Mouse (Mus musculus): ENCODE measurements at regions not wholly inside any gene's neighbourhood (a gene's known extent, or its start where the extent isn't known, plus 50 kb on each side); places are given as distances from the start of the nearest gene placed in this dataset.

- no peaks in the 10 kb centered on the region for H3K27me3 ChIP-seq (replicated peaks)
- no peak overlapping the region for H3K4me2 ChIP-seq
- H3K27ac ChIP-seq, result no peak overlapping the region
- H3K36me3 ChIP-seq, result no peaks in the 10 kb centered on the region
- ATAC-seq, result no peak
- WGBS (ENCODE audit: insufficient replicate concordance), result 52% methylated on average over 8 of the region's 8 CpGs
- no peak overlapping the region for H3K9ac ChIP-seq
- no peak overlapping the region for H3K4me3 ChIP-seq
- no peaks in the 10 kb centered on the region for H3K4me1 ChIP-seq
- H3K9me3 ChIP-seq (replicated peaks), result no peaks in the 10 kb centered on the region
Measured at GRCm38 (mm10) chr13:70178073-70178491, 375.9 kb downstream of the Med10 start.

DNA sequence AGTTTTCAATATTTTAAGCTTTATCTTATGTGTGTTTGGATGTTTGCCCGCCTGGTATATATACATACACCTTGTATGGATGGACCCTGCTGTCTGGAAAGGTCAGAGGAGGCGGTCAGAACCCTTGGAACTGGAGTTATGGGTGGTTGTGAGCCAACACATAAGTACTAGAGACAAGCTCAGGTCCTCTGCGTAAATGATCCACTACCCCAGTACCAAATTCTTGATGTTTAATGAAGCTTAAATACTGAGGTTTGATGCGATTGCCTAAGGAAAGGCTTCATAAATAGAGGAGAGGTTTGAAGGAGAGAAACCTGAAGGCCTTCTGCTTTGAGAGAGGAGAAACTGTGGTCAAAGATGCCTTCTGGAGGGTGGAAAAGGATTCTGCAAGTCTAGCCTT is 388.8 kb downstream of the Med10 start:
- no peaks in the 10 kb centered on the region for H3K4me1 ChIP-seq
- ATAC-seq, result no peak
- no peak overlapping the region for H3K4me3 ChIP-seq
- no peak overlapping the region for H3K9ac ChIP-seq
- H3K36me3 ChIP-seq, result no peaks in the 10 kb centered on the region
- no peak overlapping the region for H3K27ac ChIP-seq
- H3K4me2 ChIP-seq, result no peak overlapping the region
- WGBS (ENCODE audit: insufficient replicate concordance), result 63% methylated on average over 4 of the region's 4 CpGs
- H3K27me3 ChIP-seq (replicated peaks), result no peaks in the 10 kb centered on the region
- H3K9me3 ChIP-seq (replicated peaks), result 0 out of 2 replicates have a peak, but pooled peaks cover 3% of the 10 kb centered on the region

- WGBS (ENCODE audit: insufficient replicate concordance), result 74% methylated on average over 13 of the region's 13 CpGs
- Histone ChIP-seq H3K27me3 (replicated peaks) (no peaks in the 10 kb centered on the region), H3K4me2 (no peak overlapping the region), H3K27ac (no peak overlapping the region), H3K4me3 (no peak overlapping the region), H3K9me3 (replicated peaks) (0 out of 2 replicates have a peak, but pooled peaks cover 3% of the 10 kb centered on the region), H3K9ac (no peak overlapping the region), H3K4me1 (no peaks in the 10 kb centered on the region), H3K36me3 (no peaks in the 10 kb centered on the region)
- no peak for ATAC-seq
Measured at GRCm38 (mm10) chr13:70192101-70193025, 390.2 kb downstream of the Med10 start.

GRCm38 (mm10) chr13:70193270-70193669 is 391.1 kb downstream of the Med10 start:
- H3K4me1 ChIP-seq, result no peaks in the 10 kb centered on the region
- H3K4me3 ChIP-seq, result no peak overlapping the region
- ATAC-seq, result no peak
- H3K9me3 ChIP-seq (replicated peaks), result 0 out of 2 replicates have a peak, but pooled peaks cover 3% of the 10 kb centered on the region
- no peak overlapping the region for H3K9ac ChIP-seq
- 78% methylated on average over 9 of the region's 9 CpGs for WGBS (ENCODE audit: insufficient replicate concordance)
- no peaks in the 10 kb centered on the region for H3K27me3 ChIP-seq (replicated peaks)
- no peak overlapping the region for H3K4me2 ChIP-seq
- no peak overlapping the region for H3K27ac ChIP-seq
- H3K36me3 ChIP-seq, result no peaks in the 10 kb centered on the region

GRCm38 (mm10) chr13:70195854-70196253 is 393.7 kb downstream of the Med10 start:
- Histone ChIP-seq H3K9ac (no peak overlapping the region), H3K27me3 (replicated peaks) (no peaks in the 10 kb centered on the region), H3K36me3 (no peaks in the 10 kb centered on the region), H3K4me1 (no peaks in the 10 kb centered on the region), H3K4me3 (no peak overlapping the region), H3K9me3 (replicated peaks) (no peaks in the 10 kb centered on the region), H3K27ac (no peak overlapping the region), H3K4me2 (no peak overlapping the region)
- 75% methylated on average over 4 of the region's 4 CpGs for WGBS (ENCODE audit: insufficient replicate concordance)
- ATAC-seq, result no peak

- Histone ChIP-seq H3K27me3 (replicated peaks) (no peaks in the 10 kb centered on the region), H3K4me3 (no peak overlapping the region), H3K9me3 (replicated peaks) (no peaks in the 10 kb centered on the region), H3K4me2 (no peak overlapping the region), H3K9ac (no peak overlapping the region), H3K4me1 (no peaks in the 10 kb centered on the region), H3K27ac (no peak overlapping the region), H3K36me3 (no peaks in the 10 kb centered on the region)
- no peak for ATAC-seq
- 67% methylated on average over 4 of the region's 4 CpGs for WGBS (ENCODE audit: insufficient replicate concordance)
Measured at GRCm38 (mm10) chr13:70198638-70199037, 396.4 kb downstream of the Med10 start.

GRCm38 (mm10) chr13:70199087-70199486 is 396.9 kb downstream of the Med10 start:
- WGBS (ENCODE audit: insufficient replicate concordance), result 61% methylated on average over 1 of the region's 1 CpGs
- no peak overlapping the region for H3K9ac ChIP-seq
- H3K27ac ChIP-seq, result no peak overlapping the region
- H3K36me3 ChIP-seq, result no peaks in the 10 kb centered on the region
- no peaks in the 10 kb centered on the region for H3K4me1 ChIP-seq
- H3K4me2 ChIP-seq, result no peak overlapping the region
- H3K9me3 ChIP-seq (replicated peaks), result no peaks in the 10 kb centered on the region
- H3K4me3 ChIP-seq, result no peak overlapping the region
- ATAC-seq, result no peak
- no peaks in the 10 kb centered on the region for H3K27me3 ChIP-seq (replicated peaks)

- ATAC-seq, result no peak
- Histone ChIP-seq H3K27me3 (replicated peaks) (no peaks in the 10 kb centered on the region), H3K9me3 (replicated peaks) (no peaks in the 10 kb centered on the region), H3K9ac (no peak overlapping the region), H3K36me3 (no peaks in the 10 kb centered on the region), H3K4me1 (no peaks in the 10 kb centered on the region), H3K4me3 (no peak overlapping the region), H3K27ac (no peak overlapping the region), H3K4me2 (no peak overlapping the region)
- WGBS (ENCODE audit: insufficient replicate concordance), result 52% methylated on average over 7 of the region's 7 CpGs
Measured at GRCm38 (mm10) chr13:70205334-70205733, 403.1 kb downstream of the Med10 start.

GRCm38 (mm10) chr13:70210158-70210557 is 408.0 kb downstream of the Med10 start:
- Histone ChIP-seq H3K27ac (no peak overlapping the region), H3K36me3 (no peaks in the 10 kb centered on the region), H3K27me3 (replicated peaks) (no peaks in the 10 kb centered on the region), H3K4me1 (no peaks in the 10 kb centered on the region), H3K4me3 (no peak overlapping the region), H3K9ac (no peak overlapping the region), H3K4me2 (no peak overlapping the region), H3K9me3 (replicated peaks) (no peaks in the 10 kb centered on the region)
- no peak for ATAC-seq
- WGBS (ENCODE audit: insufficient replicate concordance), result 55% methylated on average over 3 of the region's 3 CpGs

GRCm38 (mm10) chr13:70213017-70213416 is 410.8 kb downstream of the Med10 start:
- H3K27ac ChIP-seq, result no peak overlapping the region
- H3K9ac ChIP-seq, result no peak overlapping the region
- ATAC-seq, result no peak
- no peaks in the 10 kb centered on the region for H3K27me3 ChIP-seq (replicated peaks)
- H3K9me3 ChIP-seq (replicated peaks), result no peaks in the 10 kb centered on the region
- no peaks in the 10 kb centered on the region for H3K36me3 ChIP-seq
- H3K4me2 ChIP-seq, result no peak overlapping the region
- no peaks in the 10 kb centered on the region for H3K4me1 ChIP-seq
- H3K4me3 ChIP-seq, result no peak overlapping the region
- WGBS (ENCODE audit: insufficient replicate concordance), result 67% methylated on average over 3 of the region's 3 CpGs

GRCm38 (mm10) chr13:70213622-70214021 is 411.4 kb downstream of the Med10 start:
- 69% methylated on average over 2 of the region's 2 CpGs for WGBS (ENCODE audit: insufficient replicate concordance)
- Histone ChIP-seq H3K27me3 (replicated peaks) (no peaks in the 10 kb centered on the region), H3K36me3 (no peaks in the 10 kb centered on the region), H3K4me3 (no peak overlapping the region), H3K27ac (no peak overlapping the region), H3K4me2 (no peak overlapping the region), H3K9ac (no peak overlapping the region), H3K9me3 (replicated peaks) (no peaks in the 10 kb centered on the region), H3K4me1 (no peaks in the 10 kb centered on the region)
- no peak for ATAC-seq

DNA sequence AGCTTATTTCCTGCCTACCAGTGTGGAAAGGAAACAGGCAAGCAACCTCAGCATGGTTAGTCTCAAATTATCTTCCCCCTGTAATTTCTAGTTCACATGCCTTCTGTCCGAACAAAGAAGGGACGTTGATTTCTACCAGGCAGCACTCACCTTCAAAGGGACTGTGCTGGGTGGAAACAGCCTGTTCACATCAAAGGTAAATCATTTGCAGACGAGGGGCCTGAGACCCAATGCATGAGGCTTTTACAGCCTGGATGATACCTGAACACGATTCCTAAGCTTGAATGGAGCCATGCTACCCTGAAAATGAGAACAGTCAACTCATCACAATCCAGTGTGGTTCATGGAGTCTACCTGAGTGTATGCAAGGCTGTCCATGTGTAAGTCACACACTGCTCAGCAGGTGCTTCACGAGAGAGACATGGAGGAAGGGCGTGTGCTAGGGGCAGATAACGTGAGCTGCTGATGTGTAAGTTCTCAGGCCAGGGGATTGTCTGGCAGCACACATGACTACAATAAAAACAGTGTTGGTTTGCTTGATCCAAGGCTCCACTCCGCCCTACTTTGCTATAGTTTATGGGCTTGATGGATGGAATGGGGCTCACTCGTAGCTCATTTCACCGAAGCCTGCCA is 411.9 kb downstream of the Med10 start:
- 59% methylated on average over 10 of the region's 10 CpGs for WGBS (ENCODE audit: insufficient replicate concordance)
- ATAC-seq, result no peak

More for the DNA sequence above, 411.9 kb downstream of the Med10 start:
- Histone ChIP-seq H3K4me1 (no peaks in the 10 kb centered on the region), H3K9ac (no peak overlapping the region), H3K4me3 (no peak overlapping the region), H3K27me3 (replicated peaks) (no peaks in the 10 kb centered on the region), H3K4me2 (no peak overlapping the region), H3K9me3 (replicated peaks) (no peaks in the 10 kb centered on the region), H3K36me3 (no peaks in the 10 kb centered on the region), H3K27ac (no peak overlapping the region)
